Mouse (Mus musculus) midbrain, embryonic 12.5 days (tissue): ENCODE results near the gene Gnb1l. TPM values are rescaled to one million over a fixed set of nuclear protein-coding genes. Genes with fewer than 3 reads are reported as not detected.
A peak's percentile ranks its signal among the peaks of the same experiment; 100 is the strongest.

Source experiments
- ATAC-seq: fragments of 200-750 bp; cut with Nextera tagmentation; 2 replicates; pipeline ENCODE4 v1.8.0; 2017; ENCODE audit warnings: low read depth, moderate TSS enrichment, moderate library complexity; ENCODE audit not compliant: low FRiP score
- H3K27ac ChIP-seq: fragments of 300-500 bp; sonication (generic); replicated peaks from 2 replicates; pipeline ENCODE4 v1.5.1; 2016; ENCODE audit warnings: mild to moderate bottlenecking
- H3K27me3 ChIP-seq: fragments of 300-500 bp; sonication (generic); 2 replicates; pipeline ENCODE4 v1.6.1; 2016; ENCODE audit warnings: mild to moderate bottlenecking
- H3K36me3 ChIP-seq: fragments of 300-500 bp; sonication (generic); 2 replicates; pipeline ENCODE4 v1.6.1; 2016
- H3K4me1 ChIP-seq: fragments of 300-500 bp; sonication (generic); 2 replicates; pipeline ENCODE4 v1.6.1; 2016
- H3K4me2 ChIP-seq: fragments of 300-500 bp; sonication (generic); replicated peaks from 2 replicates; pipeline ENCODE4 v1.6.1; 2016; ENCODE audit warnings: mild to moderate bottlenecking, moderate library complexity
- H3K4me3 ChIP-seq: fragments of 300-500 bp; sonication (generic); 2 replicates; pipeline ENCODE4 v1.5.1; 2016; ENCODE audit warnings: mild to moderate bottlenecking
- H3K9ac ChIP-seq: fragments of 300-500 bp; sonication (generic); replicated peaks from 2 replicates; pipeline ENCODE4 v1.6.1; 2016; ENCODE audit warnings: mild to moderate bottlenecking, moderate library complexity
- H3K9me3 ChIP-seq: fragments of 300-500 bp; sonication (generic); 2 replicates; pipeline ENCODE4 v1.6.1; 2016; ENCODE audit warnings: mild to moderate bottlenecking
- WGBS: fragments of 180-500 bp; shearing (Covaris S2); methylation state at CpG from one replicate; pipeline ENCODE4 v1.1.7; 2016; 5-methylcytosine and 5-hydroxymethylcytosine counted together
- polyA plus RNA-seq: library from polyadenylated mRNA; unstranded; fragments of >200 nt; fragmentation: Nextera tagmentation; extraction: Ambion mirVana; gene quantifications from 2 replicates; pipeline ENCODE4 v1.2.1, GENCODE M21; 2016

Gene Gnb1l
- polyA plus RNA-seq, 1 experiment from 2014 or later: 11.0 TPM

DNA sequence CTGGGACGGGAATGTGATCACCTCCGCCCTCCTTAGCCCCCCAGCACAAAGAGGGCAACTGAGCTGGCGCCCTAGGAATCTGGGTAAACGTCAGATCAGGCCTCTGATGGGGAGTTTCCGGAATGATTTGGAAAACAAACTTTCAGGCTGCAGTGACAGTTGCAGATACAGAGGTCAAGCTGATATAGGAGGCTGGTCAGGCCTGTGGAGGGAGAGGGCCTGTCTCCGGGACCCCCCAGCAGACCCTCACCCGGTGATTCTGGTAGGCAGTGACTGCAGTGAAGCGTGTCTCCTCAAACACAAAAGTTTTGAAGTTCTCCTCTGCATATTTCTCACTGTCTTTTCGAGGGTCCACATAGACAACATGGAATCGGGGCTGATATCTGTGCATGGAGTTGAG, 84.7 kb downstream of the Gnb1l start:
- Histone ChIP-seq H3K9me3 (no peaks in the 10 kb centered on the region), H3K27me3 (peaks cover 96% of the 10 kb centered on the region), H3K4me1 (peaks cover 32% of the 10 kb centered on the region), H3K4me2 (no peak overlapping the region), H3K36me3 (no peaks in the 10 kb centered on the region), H3K9ac (no peak overlapping the region), H3K4me3 (peak overlapping the region; percentile 39; the same call in 1 of the 2 replicates), H3K27ac (no peak overlapping the region)
- no peak for ATAC-seq
- WGBS: 8% methylated on average over 10 of the region's 10 CpGs

DNA sequence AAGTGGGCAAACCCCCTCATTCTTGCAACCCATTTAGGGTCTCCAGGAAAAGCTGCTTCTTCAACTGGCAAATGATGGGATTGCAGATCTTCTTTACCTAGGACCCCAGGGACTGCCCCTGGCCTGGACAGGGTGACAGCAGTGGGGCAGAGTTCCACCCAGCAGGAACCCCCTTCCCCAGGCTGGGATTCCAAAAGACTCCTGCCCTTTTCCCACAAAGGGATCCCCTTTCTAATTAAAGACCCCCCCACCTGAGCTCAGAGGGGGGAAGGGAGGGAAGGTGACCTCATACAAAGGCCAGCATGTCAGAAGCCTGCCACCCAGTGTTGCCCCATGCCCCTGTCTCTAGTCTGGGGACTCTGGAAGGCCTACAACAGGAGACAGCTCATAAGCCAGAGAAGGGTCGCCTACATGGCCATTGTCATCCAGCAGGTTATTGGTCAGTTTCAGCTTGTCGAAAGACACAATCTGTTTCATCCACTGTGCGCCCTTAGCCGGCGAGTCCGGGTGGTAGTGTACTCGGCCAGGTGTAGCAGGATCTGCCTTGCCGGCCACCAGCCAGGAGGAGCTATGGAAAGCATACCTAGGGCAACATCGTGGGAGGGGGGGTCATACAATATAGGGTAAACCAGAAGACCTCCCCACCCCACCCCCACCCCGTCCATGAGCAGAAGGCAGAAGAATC, 85.3 kb downstream of the Gnb1l start:
- 6% methylated on average over 10 of the region's 10 CpGs for WGBS
- no peak overlapping the region for H3K27ac ChIP-seq
- H3K4me1 ChIP-seq: peaks cover 37% of the 10 kb centered on the region
- H3K9me3 ChIP-seq: no peaks in the 10 kb centered on the region
- H3K4me3 ChIP-seq: no peak overlapping the region
- H3K9ac ChIP-seq: no peak overlapping the region
- ATAC-seq: no peak
- peaks cover 96% of the 10 kb centered on the region for H3K27me3 ChIP-seq
- H3K4me2 ChIP-seq: no peak overlapping the region
- no peaks in the 10 kb centered on the region for H3K36me3 ChIP-seq

DNA sequence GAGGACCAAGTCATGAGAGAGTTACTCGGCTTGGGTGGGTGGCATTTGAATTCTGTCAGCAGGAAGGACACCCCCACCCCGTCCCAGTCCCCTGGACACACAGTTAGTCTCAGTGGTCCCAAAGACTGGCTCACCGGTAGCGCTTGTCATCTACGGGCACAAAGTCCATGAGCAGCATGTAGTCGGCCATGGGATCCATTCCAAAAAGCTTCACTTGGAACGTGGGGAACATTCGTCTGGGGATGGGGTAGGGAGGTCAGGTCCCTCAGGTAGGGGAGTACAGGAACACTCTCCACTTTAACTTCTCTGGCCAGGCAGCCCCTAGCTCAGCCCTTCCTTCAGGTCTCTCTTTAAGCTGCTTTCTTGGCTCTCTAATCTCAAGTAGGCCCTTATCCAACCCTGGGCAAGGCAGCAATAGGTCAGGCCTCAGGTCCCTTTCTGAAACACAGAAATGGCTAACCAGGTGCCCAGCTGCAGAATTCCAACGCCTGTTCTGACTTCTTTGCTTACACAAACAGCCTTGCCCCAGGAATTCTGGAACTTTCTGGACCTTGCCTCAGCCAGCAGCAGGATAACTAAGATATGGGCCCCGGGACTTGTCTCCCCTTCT, 86.5 kb downstream of the Gnb1l start:
- Histone ChIP-seq H3K4me3 (no peak overlapping the region), H3K9ac (no peak overlapping the region), H3K4me2 (no peak overlapping the region), H3K27me3 (peaks cover 99% of the 10 kb centered on the region), H3K9me3 (no peaks in the 10 kb centered on the region), H3K36me3 (no peaks in the 10 kb centered on the region), H3K27ac (no peak overlapping the region), H3K4me1 (peaks cover 40% of the 10 kb centered on the region)
- WGBS: 8% methylated on average over 10 of the region's 10 CpGs
- no peak for ATAC-seq

DNA sequence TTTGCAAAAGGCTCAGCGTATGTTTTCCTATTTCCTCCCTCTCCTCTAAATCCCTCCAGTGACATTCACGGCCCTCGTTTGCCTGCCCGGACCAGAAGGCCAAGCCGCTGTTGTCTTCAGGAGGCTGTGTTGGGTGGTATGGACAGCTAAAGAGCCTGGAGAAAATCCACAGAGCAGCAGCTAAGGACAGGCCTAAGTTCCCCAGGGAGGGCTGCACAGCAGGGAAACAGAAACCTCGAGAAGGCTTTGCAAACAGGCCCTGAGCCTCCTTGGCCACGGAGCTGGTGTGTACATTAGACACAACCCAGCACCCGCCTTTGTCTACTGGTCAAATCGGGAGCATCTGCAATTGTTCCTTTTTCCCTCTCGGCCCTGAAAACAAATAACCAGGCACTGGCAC, 87.2 kb downstream of the Gnb1l start:
- no peak for ATAC-seq
- Histone ChIP-seq H3K4me2 (peak overlapping the region; percentile 56; the same call in 1 of the 2 replicates), H3K4me1 (peaks cover 45% of the 10 kb centered on the region), H3K27me3 (peaks cover 99% of the 10 kb centered on the region), H3K4me3 (peak overlapping the region; percentile 39; the same call in 1 of the 2 replicates), H3K9me3 (no peaks in the 10 kb centered on the region), H3K36me3 (no peaks in the 10 kb centered on the region), H3K27ac (no peak overlapping the region), H3K9ac (no peak overlapping the region)
- 2% methylated on average over 10 of the region's 10 CpGs for WGBS

DNA sequence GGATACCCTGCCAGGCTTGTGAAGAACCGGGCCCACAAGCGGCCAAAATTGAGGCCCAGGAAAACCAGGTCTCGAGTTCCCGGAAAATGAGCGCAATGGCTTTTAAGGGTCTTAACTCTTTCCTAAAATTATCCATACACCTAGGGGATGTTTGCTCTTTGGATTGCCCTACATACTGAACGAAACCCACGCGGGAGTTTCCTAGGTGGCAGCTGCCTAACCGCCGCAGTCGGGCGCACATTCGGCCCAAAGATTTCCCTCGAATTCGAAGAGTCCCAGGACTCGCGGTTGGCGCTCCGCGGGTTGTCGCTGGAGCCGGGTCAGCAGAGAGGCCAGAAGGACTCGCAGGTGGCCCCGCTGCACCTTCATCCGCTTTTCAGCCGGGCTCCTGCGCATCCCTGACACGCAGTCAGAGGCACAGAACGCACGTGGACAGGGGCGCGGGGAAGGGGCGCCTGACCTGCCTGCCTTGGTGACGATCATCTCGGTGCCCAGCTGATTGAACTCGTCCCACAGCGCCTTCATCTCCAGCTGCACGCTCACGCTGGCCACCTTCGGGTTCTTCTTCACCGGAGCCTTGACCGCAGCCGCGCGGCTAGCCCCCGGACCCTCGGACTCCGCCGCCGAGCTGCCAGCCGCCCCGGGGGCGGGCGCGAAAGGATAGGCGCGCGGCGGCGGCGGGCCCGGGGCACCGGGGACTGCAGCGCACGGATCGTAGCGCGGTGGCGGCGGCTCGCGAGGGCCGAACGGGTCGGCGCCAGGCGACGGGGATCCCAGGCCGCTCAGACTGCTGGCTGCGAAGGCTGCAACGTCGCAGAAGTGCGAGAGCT, 87.8 kb downstream of the Gnb1l start:
- H3K27ac ChIP-seq: no peak overlapping the region
- H3K4me1 ChIP-seq: peaks cover 47% of the 10 kb centered on the region
- peaks cover 99% of the 10 kb centered on the region for H3K27me3 ChIP-seq
- no peak overlapping the region; the same call in 1 of the 2 replicates for H3K9ac ChIP-seq
- H3K4me2 ChIP-seq: peak overlapping the region; percentile 56
- WGBS: under 1% methylated on average over 83 of the region's 83 CpGs
- ATAC-seq: no peak
- peak overlapping the region; percentile 39 for H3K4me3 ChIP-seq
- H3K36me3 ChIP-seq: no peaks in the 10 kb centered on the region
- no peaks in the 10 kb centered on the region for H3K9me3 ChIP-seq

DNA sequence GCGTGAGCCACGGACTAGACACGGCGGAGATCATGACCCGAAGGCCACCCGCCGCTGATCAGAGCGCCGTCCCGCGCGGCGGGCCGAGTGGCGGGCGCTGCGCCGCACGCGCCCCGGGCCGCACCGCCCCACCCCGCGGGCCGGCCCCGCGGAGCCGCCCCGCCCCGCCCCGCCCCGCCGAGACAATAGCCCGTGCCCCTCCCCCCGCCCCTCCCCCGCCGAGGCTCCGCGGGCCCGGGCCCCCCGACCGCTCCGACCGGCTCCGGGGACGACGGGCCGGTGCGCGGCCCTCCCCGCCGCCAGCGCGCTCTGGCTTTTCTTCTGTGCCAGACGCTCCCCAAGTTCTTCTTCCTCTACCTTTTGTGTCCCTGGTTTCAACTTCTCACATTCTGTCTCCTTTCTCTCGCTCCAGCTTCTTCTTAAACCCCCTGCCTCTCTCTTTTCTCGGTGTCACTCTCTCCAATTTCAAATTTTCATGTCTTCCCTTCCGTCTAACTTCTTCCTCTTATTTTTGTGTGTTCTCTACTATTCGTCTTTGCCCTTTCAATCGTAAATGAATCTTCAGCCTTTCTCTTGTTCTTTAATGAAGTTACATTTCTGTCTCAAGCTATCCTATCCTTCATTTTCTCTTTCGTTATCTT, 88.5 kb downstream of the Gnb1l start:
- no peak for ATAC-seq
- H3K4me1 ChIP-seq: peaks cover 45% of the 10 kb centered on the region
- peak overlapping the region; percentile 39 for H3K4me3 ChIP-seq
- no peak overlapping the region for H3K27ac ChIP-seq
- WGBS: under 1% methylated on average over 27 of the region's 62 CpGs
- H3K36me3 ChIP-seq: no peaks in the 10 kb centered on the region
- no peaks in the 10 kb centered on the region for H3K9me3 ChIP-seq
- peaks cover 99% of the 10 kb centered on the region for H3K27me3 ChIP-seq
- peak overlapping the region; percentile 56 for H3K4me2 ChIP-seq
- no peak overlapping the region for H3K9ac ChIP-seq

DNA sequence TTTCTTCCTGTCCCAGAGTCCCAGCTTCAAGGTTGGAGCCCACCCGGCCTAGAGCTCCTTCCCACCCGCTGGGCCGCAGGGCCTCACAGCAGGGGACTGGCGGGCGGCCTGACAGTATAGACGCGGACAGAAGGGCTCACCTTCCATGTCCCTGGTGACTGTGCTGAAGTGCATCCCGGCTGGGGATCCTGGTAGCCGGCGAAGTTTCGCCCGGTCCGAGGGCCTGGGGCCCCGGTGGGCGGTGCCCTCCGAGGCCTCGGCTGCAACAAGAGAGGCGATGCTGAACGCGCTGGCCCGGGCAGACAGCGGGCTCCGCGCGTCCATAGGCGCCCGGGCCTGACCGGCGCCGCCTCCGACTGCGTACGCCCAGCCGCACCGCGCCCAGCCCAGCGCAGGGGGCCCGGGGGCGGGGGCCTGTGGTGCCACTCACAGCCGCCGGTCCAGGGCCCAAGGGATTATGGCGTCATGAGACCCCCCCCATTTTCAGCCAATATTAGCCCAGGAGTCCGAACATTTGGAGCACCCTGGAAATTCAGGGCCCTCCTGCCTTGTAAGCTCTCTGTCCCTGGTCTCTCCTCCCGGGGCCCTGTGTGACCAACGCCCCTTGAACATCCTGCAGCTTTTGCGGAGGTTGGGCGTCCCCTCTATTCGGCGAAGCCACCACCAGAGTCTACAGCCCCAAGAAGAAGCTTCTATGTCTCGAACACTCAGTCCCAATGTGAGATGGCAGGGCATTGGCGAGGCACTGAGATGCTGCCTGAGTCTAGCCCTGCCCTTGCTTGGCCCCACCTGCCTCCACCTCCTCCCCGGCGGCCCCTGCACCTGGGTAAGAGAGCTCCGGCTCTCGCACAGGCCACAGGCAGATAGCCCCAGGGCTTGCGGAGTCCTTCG, 89.6 kb downstream of the Gnb1l start:
- H3K9ac ChIP-seq: no peak overlapping the region
- H3K4me1 ChIP-seq: peaks cover 40% of the 10 kb centered on the region
- no peaks in the 10 kb centered on the region for H3K9me3 ChIP-seq
- no peaks in the 10 kb centered on the region for H3K36me3 ChIP-seq
- WGBS: under 1% methylated on average over 57 of the region's 57 CpGs
- H3K4me2 ChIP-seq: peak overlapping the region; percentile 17
- peaks cover 97% of the 10 kb centered on the region for H3K27me3 ChIP-seq
- H3K27ac ChIP-seq: no peak overlapping the region
- ATAC-seq: peak; percentile 27; the same call in 1 of the 2 replicates
- peak overlapping the region; percentile 19 for H3K4me3 ChIP-seq

DNA sequence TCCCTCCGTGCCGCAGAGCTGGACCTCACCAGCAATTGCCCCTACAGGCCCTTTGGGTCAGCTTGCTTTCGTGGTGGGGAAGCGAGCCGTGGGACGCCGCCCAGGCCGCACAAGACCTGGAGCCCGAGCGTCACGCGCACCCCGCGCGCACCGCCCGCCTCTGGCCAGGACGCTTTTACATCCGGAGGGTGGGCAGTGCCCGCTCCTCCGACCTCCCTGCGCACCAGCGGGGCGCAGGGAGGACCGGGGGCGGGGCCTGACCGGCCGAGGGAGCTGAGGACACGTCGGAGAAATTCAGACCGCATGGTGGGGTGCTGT, 90.2 kb downstream of the Gnb1l start:
- no peaks in the 10 kb centered on the region for H3K36me3 ChIP-seq
- H3K4me2 ChIP-seq: 0 out of 2 replicates have a peak overlapping the region, but pooled peaks have one; percentile 17
- no peak for ATAC-seq
- H3K27me3 ChIP-seq: peaks cover 97% of the 10 kb centered on the region
- peaks cover 40% of the 10 kb centered on the region for H3K4me1 ChIP-seq
- H3K9ac ChIP-seq: no peak overlapping the region
- H3K27ac ChIP-seq: no peak overlapping the region
- 3% methylated on average over 31 of the region's 31 CpGs for WGBS
- no peaks in the 10 kb centered on the region for H3K9me3 ChIP-seq
- peak overlapping the region; percentile 19; the same call in 1 of the 2 replicates for H3K4me3 ChIP-seq

DNA sequence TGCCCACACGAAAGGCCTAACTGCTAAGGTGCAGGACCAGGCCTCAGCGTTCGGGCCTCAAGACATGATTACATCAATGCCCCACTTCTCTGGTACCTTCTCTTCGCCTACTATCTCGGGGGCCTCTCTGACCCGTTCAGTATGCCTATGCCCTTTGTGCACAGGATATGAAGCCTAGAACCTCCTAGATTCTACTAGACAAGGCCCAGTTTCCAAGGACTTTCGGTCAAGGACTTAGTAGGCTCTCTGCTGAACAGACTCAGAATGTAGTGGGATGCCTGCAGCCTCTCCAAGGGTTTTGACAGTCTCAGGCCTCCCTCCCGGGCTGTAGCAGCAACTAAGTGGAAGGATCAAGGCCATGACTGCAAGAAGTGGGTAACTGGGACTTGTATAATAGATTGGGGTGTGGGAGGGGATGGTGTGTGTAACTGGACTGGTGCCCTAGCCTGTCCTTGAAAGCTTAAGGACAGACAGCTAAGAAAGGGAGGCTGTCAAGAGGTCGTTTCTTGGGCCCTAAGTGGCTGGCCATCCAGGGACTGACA, 90.6 kb downstream of the Gnb1l start:
- ATAC-seq: no peak
- no peak overlapping the region for H3K9ac ChIP-seq
- H3K4me1 ChIP-seq: peaks cover 40% of the 10 kb centered on the region
- no peak overlapping the region for H3K27ac ChIP-seq
- 0 out of 2 replicates have a peak overlapping the region, but pooled peaks have one; percentile 19 for H3K4me3 ChIP-seq
- 4% methylated on average over 9 of the region's 9 CpGs for WGBS
- H3K27me3 ChIP-seq: peaks cover 97% of the 10 kb centered on the region
- H3K4me2 ChIP-seq: no peak overlapping the region
- H3K9me3 ChIP-seq: no peaks in the 10 kb centered on the region
- H3K36me3 ChIP-seq: no peaks in the 10 kb centered on the region

DNA sequence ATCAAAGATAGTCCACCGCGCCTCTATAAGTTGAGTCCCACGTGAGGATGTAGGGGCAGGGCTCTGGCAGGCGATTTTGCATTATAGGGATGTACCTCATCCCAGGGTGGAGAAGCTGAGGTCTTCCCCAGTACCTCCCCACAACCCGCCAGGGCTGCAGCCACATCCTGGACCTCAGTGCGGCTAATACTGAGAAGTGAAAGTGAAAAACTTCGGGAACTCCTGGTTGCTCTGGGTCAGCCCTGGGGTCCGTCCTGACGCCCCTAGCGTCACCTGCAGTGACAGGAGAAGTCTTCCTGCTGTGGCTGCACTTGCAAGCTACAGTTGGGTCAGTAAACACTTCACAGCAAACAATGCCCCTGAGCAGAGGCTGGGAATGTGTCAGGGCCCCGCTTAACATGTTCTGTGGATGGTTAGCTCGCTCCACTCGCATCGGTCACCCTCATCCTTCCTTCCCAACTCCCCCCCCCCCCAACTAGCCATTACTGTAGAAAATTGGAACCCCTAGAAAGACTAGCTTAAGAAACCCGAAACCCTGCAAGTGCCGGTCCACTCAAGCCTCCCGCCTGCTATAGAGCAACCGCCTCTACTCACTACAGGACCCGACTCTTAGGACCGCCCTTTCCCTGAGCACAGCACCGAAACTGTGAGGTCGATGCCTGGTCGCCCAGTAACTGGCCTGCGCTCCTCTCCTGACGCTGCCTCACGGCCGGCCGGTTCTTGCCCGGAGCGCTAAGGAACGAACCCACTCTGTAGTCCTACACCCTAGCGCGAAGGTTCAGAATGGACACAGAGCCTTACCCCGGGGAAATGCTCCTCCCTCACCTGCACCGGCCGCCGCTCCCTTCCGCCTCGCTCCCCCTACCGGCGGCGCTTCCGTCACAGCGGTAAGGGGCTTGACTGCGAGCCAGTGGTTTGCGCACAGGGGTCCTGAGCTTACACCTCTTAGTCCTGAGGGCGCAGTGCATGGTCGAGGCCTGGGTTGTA, 91.6 kb downstream of the Gnb1l start, which contains the start of gene Tbx1:
TSS of gene Tbx1 (minus strand) at position 868 of the 987 bp plus-strand sequence.
- Histone ChIP-seq H3K9ac (0 out of 2 replicates have a peak within 1 kb of the TSS, but pooled peaks have one; percentile 11), H3K9me3 (no peaks in the 10 kb centered on the region), H3K27me3 (peaks cover 97% of the 10 kb centered on the region), H3K36me3 (no peaks in the 10 kb centered on the region), H3K27ac (no peak within 1 kb of the TSS), H3K4me3 (peak within 1 kb of the TSS; percentile 22), H3K4me1 (peaks cover 40% of the 10 kb centered on the region), H3K4me2 (peak within 1 kb of the TSS; percentile 40)
- ATAC-seq: no peak
- WGBS: 1% methylated on average over 48 of the region's 48 CpGs
